Mouse (Mus musculus): Measurements from ENCODE around the gene Zfp784.
"Not testable (repeated sequence)": the region's sequence is repeated elsewhere in the genome, so short reads cannot be mapped to it uniquely, and the experiment has no call there.

The Zfp784 gene

GRCm38 (mm10) chr7:5038109-5038732 is at the start of gene Zfp784:
TSS of gene Zfp784 (minus strand) at chr7:5038446.
- DNase-seq (ENCODE audit: extremely low read depth, low read depth, low spot score), result peak; percentile 42

DNA sequence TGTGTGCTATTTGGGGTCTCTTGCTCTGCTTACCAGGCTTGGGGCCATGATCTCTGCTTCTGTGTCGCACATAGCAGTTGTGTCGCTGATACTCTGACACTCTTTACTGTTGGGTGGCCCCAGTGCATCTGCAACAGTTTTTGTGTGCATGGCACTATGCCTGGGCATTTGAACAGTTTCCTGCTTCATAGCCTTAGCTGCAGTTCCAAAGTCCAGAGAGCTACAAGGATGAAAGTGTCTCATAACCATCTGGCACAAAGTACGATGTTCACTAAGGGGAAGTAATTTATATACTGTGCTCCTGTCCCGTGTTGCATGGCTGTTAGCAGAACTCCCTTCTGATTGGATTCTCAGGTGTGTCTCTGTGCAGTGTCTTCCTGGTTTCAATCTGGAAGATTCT is 49.6 kb upstream of the Zfp784 start:
- DNase-seq (ENCODE audit: extremely low read depth, low read depth, low spot score), result no peak

GRCm38 (mm10) chr7:5086921-5087440 is 48.7 kb upstream of the Zfp784 start:
- no peak for DNase-seq (ENCODE audit: extremely low read depth, low read depth, low spot score)

DNA sequence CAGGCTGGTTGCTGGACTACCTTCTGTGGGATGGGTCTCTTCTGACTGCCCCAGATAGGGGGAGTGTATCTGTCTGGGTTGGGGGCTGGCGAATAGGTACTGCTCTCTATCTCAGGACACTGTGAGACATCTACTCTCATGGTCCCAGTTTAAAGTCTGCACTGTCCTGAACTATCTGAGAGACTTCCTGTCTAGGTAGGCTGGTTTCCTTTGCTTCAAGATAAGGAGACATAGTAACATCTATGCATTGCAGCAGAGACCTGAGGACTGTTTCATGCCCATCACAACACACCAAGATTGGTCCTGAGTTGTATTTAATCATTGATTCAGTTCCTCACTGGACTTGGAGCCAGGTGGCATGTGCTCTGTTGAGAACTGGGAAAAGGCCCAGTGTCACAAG is 47.3 kb upstream of the Zfp784 start:
- no peak for DNase-seq (ENCODE audit: extremely low read depth, low read depth, low spot score)

DNA sequence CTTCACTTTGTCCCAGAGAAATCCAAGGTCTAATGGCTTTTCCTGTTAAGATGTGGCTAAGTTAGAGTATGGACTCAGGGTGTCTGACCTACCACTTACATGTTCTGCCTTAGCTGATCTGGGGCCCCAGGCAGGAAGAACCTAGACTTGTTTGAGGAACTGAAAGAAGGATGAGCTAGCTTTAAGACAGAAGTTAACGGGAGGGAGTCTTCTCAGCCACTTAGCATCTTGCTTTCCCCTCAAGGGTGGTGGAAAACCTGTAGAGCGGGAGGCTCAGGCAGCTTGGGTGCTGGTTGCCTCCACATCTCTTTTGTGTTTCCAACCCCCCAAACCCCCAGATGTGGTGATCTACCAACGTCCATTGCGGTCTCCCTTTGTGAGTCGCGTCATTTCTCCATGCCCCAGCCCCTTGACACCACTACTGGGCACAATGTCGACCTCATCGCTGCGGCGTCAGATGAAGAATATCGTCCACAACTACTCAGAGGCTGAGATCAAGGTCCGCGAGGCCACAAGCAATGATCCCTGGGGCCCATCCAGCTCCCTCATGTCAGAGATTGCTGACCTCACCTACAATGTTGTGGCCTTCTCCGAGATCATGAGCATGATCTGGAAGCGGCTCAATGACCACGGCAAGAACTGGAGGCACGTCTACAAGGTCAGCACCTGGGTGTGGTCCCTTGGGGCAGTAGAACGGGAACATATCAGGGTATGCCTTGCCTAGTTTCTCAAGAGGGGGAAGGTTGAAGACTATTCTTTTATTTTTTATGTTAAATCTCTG is 45.3 kb upstream of the Zfp784 start:
- no peak for DNase-seq (ENCODE audit: extremely low read depth, low read depth, low spot score)

DNA sequence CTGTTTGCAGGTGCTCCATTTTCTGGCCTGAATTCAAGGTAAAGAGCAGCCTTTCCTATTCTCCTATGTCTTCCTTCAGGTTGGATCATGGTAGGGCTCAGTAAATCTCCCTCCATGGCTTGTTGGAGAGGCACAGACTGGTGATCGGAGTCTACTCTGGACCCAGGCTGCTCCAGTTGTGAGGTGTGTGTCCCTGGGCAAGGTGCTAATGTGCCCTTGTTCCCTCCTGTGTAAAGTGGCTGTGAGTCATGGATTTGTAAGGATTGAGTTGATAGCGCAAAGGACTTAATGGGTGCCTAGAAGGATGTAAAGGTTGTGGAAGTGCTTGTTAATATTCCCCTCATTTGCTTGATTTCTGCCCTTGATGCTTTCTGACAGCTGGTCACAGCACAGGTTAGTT is 43.7 kb upstream of the Zfp784 start:
- DNase-seq (ENCODE audit: extremely low read depth, low read depth, low spot score), result no peak

DNA sequence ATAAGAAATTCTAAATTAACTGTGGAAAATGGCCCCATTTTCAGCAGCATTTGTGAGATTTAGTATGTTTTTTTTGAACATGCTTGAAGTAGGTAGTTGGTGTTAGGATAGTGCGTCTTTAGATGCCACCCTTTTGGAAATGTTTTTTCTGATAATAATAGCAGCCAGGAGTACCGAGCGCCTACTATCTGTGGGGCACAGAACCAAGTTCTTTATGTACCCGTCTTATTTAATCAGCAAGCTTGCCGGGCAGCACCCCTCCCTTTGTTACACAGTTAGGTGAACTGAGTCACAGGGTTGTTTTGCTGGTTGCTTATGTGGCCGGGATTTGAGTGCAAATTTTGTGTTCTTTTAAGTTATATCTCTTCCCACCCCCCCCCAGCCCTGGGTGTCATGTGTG is 43.0 kb upstream of the Zfp784 start:
- no peak for DNase-seq (ENCODE audit: extremely low read depth, low read depth, low spot score)

- DNase-seq (ENCODE audit: extremely low read depth, low read depth, low spot score), result no peak
These were observed 42.6 kb upstream of the Zfp784 start for GRCm38 (mm10) chr7:5080815-5081214.

GRCm38 (mm10) chr7:5080010-5080751 is 41.9 kb upstream of the Zfp784 start, which contains the start of gene Epn1:
TSS of gene Epn1 (plus strand) at chr7:5080235.
- DNase-seq (ENCODE audit: extremely low read depth, low read depth, low spot score), result no peak

GRCm38 (mm10) chr7:5079365-5080009 is 41.2 kb upstream of the Zfp784 start:
- DNase-seq (ENCODE audit: extremely low read depth, low read depth, low spot score), result not testable (repeated sequence)

- DNase-seq (ENCODE audit: extremely low read depth, low read depth, low spot score), result no peak
These were observed 38.7 kb upstream of the Zfp784 start for GRCm38 (mm10) chr7:5076931-5077330.

GRCm38 (mm10) chr7:5074984-5075383 is 36.7 kb upstream of the Zfp784 start:
- DNase-seq (ENCODE audit: extremely low read depth, low read depth, low spot score), result no peak

- DNase-seq (ENCODE audit: extremely low read depth, low read depth, low spot score), result no peak
These were observed 35.3 kb upstream of the Zfp784 start for GRCm38 (mm10) chr7:5073586-5073985.

DNA sequence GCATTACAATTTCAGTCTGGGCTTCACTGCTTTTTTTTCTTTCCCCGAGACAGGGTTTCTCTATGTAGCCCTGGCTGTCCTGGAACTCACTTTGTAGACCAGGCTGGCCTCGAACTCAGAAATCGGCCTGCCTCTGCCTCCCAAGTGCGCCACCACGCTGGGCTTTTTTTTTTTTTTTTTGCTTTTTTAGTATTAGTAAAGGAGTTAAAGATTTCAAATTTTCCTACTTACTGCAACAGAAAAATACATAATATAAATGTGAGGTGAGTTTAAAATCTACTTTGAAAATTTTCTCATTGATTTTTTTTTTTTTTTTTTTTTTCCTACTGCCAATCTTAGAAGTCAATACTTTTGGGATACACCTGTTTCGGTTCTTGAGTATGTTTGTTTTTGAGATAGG is 26.6 kb upstream of the Zfp784 start:
- no peak for DNase-seq (ENCODE audit: extremely low read depth, low read depth, low spot score)

DNA sequence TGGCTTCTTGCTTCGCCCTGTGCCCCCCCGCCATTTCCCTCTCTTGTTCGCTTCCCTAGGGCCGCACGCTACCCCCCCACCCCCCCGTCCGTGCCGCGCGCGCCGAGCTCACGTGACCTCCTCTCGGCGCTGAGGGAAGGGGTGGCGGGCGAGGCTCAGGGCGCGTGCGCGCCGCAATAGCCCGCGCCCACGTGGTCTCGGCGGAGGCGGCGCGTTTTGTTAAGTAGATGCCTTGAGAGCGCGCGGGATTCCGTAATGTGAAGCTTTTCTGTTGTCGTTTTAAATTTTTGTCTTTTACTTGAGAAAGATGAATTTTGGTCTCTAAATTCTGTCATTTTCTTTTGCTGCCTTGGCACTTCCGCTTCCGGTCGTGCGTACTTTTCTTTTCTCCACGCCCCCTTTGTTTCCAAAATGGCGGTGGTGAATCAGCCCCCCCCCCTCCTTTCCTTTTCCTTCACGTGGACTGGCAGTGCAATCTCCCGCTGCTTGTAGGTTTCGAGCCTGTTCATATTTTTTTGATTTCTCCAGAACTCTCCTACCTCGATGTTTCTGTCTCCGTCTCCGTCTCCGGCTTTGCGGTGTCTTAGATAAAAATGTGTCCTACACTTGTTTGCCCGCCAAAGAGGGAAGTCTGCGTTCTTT is 24.2 kb upstream of the Zfp784 start:
- DNase-seq (ENCODE audit: extremely low read depth, low read depth, low spot score), result no peak

DNA sequence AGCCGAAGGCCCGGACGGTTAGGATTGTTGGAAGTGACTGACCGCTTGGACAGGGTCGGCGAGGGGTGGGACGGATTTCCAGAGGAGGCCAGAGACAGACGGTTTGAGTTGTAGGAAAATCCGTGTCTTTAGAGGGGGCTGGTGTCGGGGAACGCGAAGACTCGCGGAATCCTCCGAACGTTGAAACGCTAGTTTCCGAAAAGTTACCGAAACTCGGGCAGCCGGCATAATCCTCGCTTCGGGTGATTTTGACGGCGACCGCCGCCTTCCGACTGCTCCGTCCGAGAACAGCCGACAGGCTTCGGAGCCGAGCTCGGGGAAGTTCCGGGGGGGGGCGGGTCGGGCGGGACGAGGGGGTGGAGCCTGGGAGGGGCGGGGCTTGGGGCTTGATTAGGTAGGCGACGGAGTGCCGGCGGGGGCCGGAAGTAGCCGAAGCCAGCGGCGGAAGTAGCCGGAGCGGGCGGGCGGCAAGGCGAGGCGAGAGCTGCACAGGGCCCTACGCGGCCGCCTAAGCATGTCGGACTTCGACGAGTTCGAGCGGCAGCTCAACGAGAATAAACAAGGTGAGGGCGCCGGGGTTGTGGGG is 23.6 kb upstream of the Zfp784 start, which contains the start of gene U2af2:
Gene U2af2, plus strand, starts transcription at position 370 of the 586 bp plus-strand sequence.
- peak; percentile 36 for DNase-seq (ENCODE audit: extremely low read depth, low read depth, low spot score)

DNA sequence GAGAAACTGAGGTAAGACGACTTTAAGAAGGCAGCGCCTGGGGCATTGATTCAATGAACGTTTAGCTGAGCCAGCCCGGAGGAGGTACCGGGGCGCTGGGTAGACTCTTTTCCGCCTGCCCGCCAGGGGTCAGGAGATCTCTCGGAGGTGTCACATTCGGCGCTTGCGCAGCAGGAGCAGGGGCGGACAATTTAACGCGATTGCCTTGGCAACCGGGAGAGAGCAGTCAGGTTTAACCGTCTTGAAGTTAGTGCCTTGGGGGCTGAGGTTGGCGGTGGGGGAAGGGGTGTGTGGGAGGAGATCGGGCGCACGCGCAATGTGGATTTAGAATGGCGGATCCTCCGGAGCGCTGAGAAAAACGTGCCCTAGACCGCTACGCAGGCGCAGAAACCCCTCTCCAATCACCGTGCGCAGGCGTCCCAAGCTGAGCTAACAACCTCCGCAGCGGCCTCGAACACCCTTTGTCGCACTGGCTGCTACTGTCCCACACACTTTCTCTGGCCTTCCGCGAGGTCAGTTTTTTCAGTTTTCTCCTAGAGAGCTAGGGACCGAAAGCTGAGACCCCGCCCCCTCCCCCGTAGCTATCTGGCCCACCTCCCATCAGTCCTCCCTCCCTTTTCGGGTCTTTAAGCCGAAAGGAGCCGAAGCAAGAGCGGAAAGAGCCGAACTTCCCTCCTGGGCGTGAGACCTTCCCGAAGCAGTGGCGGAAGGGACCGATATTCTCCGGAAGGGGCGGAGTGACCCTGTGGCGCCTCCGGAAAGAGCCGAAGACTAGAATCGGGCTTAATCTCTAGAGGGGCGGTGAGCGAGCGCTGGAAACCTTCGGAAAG is 22.9 kb upstream of the Zfp784 start:
- peak; percentile 68 for DNase-seq (ENCODE audit: extremely low read depth, low read depth, low spot score)

- no peak for DNase-seq (ENCODE audit: extremely low read depth, low read depth, low spot score)
These were observed 22.0 kb upstream of the Zfp784 start for GRCm38 (mm10) chr7:5060239-5060731.

DNA sequence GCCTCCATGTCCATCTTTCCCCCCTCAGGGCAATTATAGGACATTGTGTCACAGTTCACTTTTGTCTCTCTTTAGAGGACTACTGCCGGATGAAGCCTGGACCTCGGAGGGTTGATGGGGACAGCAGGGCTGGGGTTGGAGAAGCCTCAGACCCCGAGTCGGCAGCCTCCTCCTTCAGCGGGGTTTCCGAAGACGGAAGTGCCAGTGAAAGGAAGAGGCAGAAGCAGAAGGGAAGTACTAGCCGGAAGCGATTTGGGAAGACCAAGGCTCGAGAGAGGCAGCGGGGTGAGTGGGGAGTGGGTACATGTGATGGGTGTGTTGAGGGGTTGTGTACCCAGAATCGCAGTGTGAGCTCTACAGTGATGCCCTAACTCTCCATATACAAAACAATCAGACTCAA is 21.2 kb upstream of the Zfp784 start:
- DNase-seq (ENCODE audit: extremely low read depth, low read depth, low spot score), result no peak
